Mouse (Mus musculus): ENCODE measurements around the gene Ptch2.
A peak's percentile ranks its signal among the peaks of the same experiment; 100 is the strongest.

Ptch2 gene

DNA sequence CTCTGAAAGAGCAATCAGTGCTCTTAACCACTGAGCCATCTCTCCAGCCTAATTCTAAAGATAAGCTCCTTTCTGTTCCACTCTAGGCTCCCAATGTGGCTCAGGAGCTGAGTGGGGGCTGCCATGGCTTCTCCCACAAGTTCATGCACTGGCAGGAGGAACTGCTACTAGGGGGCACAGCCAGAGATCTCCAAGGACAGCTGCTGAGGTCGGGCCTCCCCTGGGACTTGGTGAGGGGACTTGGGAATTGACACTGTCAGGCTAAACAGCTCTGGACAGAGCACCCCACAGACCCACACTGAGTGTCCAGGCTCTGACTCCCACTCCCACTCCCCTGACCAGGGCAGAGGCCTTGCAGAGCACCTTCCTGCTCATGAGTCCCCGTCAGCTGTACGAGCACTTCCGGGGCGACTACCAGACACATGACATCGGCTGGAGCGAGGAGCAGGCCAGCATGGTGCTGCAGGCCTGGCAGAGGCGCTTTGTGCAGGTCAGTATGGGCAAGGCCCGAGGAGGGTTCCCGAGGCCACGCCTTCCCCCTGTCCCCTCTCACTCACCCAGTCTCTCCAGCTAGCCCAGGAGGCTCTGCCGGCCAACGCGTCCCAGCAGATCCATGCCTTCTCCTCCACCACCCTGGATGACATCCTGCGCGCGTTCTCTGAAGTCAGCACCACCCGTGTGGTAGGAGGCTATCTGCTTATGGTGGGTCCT is 12.1 kb downstream of the Ptch2 start:
- no peak for DNase-seq

GRCm38 (mm10) chr4:117108524-117108849 is 12.6 kb downstream of the Ptch2 start:
- DNase-seq = no peak

DNA sequence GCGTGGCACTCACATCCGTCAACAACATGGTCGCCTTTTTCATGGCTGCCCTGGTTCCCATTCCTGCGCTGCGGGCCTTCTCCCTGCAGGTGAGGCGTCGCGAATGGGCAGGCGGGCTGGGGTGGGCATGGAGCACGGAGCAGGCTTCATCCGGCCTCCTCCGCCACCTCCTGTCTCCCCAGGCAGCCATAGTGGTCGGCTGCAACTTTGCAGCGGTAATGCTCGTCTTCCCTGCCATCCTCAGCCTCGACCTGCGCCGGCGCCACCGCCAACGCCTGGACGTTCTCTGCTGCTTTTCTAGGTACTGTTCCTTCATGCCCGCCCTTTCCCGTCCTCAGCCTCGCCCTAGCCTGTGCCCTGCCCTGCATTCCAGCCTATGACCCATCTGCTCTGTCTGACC is 13.5 kb downstream of the Ptch2 start:
- DNase-seq = no peak

GRCm38 (mm10) chr4:117110249-117110648 is 14.4 kb downstream of the Ptch2 start:
- DNase-seq = no peak

GRCm38 (mm10) chr4:117110985-117111384 is 15.1 kb downstream of the Ptch2 start:
- DNase-seq = no peak

- DNase-seq = no peak
These were observed 17.4 kb downstream of the Ptch2 start for GRCm38 (mm10) chr4:117113237-117113636.

GRCm38 (mm10) chr4:117115592-117115991 is 19.7 kb downstream of the Ptch2 start:
- no peak for DNase-seq

DNA sequence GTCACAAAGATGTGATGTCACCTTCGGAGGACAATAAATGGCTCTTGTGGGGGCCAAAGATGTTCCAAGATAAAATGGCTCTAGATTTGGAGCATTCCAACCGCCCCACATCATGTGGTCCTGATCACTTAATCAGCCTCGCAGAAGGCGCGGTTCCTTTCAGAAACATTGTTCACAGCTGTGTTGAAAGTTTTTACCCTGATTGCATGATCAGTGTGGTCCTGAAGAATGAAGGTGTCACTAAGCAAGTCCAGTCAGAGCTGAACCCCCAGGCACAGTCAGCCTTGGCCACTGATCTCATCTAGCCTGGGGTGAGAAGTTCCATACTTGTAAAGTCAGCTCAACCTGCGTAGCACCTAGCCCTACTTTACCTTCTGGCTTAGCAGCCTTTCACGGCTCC is 22.1 kb downstream of the Ptch2 start:
- DNase-seq = no peak

DNA sequence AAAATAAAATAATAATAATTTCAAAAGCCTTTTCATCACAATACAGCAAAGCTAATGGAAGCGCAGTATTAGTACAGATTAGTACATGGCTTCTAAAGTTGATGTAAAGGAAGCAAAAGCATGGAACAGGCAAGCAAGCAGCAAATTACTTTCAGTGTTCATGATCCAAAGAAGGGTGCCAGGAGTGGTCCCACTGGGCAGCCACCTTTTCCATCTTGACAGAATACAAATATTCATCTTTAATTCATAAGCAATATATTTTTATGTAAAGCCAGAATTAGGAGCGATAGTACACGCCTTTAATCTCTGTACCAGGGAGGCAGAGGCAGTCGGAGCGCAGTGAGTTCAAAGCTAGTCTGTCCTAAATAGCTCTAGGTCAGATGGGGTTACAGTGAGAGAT is 23.8 kb downstream of the Ptch2 start:
- no peak for DNase-seq

- no peak for DNase-seq
These were observed 24.2 kb downstream of the Ptch2 start for GRCm38 (mm10) chr4:117120052-117120444.

DNA sequence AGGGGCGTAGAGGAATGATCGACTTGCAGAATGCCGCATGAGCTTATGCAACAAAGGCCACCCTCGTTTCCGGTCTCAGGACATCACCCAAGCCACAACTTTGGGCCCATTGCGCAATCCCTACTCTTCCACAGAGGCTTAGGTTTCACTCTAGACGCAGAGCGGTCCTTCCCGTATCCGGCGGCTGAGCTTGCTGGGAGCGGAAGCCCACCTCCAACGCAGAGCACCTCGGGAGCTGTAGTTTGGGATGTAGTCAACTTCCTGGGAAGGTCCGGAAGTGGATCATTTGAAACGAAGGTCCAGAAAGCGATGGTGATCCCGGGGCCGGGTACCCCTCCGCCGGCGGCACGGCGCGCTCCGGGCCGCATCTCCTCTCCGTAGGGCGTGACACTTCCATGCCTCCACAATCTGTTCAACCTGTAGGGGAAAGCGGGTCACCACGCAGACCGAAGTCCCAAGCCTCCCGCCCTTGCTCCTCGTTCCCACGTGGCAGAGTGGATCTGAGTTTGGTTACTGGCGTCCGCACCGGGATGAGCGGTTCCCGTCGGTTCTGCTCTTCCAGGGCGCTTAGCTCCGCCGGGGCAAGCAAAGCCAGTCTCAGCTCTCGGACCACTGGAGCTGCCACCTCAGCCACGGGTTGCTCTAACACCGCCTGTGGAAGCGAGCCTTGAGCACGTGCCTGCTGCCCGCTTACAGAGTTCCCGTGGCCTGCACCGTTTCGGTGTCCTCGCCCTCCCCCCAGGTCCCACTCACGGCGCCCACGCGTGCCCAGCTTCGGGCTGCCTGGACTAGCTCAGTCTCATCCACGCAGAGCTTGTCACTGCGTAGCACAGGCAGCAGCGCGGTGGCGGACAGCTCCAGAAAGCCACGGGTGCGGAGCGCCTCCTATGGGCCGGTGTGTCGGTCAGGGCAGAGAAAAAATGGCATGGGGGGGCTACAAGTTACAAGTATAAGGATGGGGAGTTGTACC is 24.9 kb downstream of the Ptch2 start:
- DNase-seq = peak; percentile 92

- no peak for DNase-seq
These were observed 26.3 kb downstream of the Ptch2 start for GRCm38 (mm10) chr4:117122209-117122608.

- no peak for DNase-seq
These were observed 27.8 kb downstream of the Ptch2 start for GRCm38 (mm10) chr4:117123546-117124217.

GRCm38 (mm10) chr4:117124218-117124517 is 28.3 kb downstream of the Ptch2 start:
- DNase-seq = no peak

DNA sequence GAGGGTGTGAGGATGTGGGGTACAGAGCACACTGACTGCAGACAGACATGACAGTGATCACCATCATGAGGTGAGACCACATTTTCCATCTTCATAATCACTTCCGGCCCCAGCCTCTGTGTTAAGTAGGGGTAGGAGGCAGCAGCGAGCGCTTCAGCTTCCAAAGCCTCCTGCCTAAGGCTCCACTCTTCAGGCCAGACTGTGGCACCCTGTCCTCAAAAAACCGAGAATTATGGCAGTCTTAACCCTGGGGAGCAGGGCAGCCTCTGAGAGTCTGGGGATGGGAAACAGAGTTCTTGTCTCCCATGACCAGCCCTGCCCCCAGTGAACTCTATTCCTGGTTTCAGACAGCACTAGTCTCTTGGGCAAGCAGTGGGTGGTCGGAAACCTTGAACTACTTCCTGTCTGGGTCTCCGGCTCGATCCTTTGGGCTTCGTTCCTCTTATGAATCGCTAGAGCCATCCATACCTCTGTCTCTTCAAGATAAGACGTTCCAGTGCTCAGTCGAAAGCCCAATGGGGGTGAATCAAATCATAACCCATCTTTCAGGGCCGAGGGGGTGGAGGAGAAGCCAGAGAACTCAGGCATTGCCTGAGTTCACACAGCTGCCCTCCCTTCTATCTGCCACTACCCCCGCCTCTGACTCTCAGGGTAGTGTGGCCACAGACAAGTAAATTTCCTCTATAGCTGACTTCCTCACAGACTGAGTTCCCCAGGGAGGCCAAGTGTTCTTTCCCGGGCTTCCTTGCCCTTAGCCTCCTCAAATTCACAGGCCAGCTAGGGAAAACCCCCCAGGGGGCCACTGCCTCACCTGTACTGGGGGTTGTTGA is 28.9 kb downstream of the Ptch2 start:
- DNase-seq = peak; percentile 24

GRCm38 (mm10) chr4:117125348-117125909 is 29.6 kb downstream of the Ptch2 start, which contains the start of gene Btbd19:
Btbd19 (minus strand) TSS chr4:117125725.
- DNase-seq = peak; percentile 49

DNA sequence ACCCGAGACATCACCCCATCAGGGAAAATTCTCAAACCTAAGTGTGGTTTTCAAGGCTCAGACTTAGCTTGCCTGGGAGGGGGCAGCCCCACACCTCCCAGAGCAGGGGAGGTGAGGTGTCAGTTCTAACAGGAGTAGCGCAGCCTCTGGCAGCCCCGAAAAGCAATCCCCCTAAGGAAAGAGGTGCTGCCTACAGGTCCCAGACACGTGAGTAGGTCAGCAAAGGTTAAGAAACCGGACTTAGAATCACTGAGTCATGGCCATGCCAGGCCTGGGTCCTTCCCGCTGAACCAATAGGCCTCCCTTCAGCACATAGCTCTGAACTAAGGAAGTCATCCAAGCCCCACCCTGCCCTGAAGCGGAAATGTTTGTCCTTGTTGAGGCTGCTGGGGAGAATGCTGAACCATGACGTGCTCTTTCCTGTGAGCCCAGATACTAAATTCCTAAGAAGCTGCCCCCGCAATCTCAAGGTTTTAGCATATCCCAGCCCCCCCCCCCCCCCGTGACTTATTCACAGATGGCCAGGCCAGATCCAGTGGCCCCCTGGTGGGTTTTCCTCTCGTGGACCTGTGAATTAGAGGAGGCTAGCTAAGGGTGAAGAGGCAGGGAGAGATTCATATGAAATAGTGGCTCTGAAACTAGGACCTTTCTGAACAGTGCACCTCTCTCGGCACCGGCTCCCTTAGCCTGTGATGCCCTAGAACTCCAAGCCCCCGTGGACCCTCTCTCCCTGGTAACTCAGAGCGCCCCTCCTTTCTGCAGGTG is 30.2 kb downstream of the Ptch2 start:
- DNase-seq = peak; percentile 69

DNA sequence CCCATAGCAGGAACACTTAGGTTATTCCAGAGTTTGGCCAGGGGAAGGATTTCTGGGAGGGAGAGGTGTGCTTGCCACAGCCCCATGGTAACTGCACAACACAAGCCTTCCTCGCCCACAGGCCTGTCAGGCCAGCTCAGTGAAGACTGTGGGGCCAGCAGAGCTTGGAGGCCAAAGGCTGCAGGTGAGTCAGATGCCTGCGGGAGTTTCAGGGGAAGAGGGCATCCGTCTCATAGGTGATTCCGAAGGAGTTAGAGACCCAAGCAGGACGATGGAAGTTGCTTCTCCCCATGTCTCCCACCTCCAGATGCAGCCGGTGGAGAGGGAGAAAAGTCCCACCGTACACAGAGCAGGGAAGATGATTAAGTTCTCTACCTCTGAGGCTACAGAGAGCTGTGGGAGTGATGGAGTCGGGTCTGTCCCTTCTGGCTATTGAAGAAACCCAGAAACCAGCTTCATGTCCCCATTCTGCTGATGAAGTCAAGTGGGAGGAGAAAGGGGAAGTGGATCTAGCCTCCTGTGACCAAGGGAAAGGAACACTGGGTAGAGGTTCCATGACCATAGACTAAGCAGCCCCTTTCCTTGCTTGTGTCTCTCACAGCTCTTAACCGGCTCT is 30.9 kb downstream of the Ptch2 start, which contains the start of gene Tctex1d4:
Tctex1d4 (plus strand) TSS at position 120 of the 616 bp plus-strand sequence.
- DNase-seq = no peak

DNA sequence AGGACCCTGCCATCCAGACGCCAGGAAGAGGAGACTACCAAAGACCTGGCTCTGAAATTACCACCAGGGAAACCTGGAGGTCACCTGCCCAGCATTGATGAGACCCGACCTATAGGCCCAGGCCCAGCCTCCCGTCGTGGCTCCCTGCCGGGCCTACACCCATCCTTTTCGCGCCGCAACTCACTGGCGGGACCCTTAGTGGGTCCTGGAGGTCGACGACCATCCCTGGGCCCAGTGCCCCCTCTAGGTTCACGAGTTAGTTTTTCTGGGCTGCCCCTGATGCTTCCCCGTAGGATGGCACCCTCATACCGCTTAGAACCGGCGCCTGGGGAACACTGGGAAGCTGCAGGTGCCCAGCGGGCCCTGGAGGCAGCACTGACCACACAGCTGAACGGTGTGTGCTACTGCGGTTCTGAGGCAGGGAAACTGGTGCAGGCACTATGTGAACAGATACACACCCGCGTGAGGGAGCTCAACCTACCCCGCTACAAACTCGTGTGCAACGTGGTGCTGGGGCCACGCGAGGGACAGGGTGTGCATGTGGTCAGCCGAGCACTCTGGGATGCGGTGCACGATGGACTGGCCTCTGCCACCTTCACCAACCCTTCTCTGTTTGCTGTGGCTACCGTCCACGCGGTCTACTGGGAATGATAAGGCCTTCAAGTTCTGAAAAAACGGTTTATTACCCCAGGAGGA is 32.3 kb downstream of the Ptch2 start:
- no peak for DNase-seq

GRCm38 (mm10) chr4:117130790-117131189 is 34.9 kb downstream of the Ptch2 start:
- DNase-seq = no peak
